Mouse (Mus musculus) left cerebral cortex, adult 8-10 months (tissue): Measurements from ENCODE around the gene Efcab3. TPM values are rescaled to one million over a fixed set of nuclear protein-coding genes. Genes with fewer than 3 reads are reported as not detected.

Source experiments
- DNase-seq, 2 experiments: peaks; one replicate each; pipeline ENCODE4 v3.0.0; 2022; ENCODE audit warnings: low spot score in 2 of 2
- total RNA-seq, 4 experiments: library from RNA; stranded (reverse); gene quantifications; 2 replicates each; pipeline ENCODE4 v1.2.4; 2022

Efcab3 gene
- total RNA-seq, 4 experiments from 2014 or later, result 0.56 to 0.70 (median 0.66) TPM

DNA sequence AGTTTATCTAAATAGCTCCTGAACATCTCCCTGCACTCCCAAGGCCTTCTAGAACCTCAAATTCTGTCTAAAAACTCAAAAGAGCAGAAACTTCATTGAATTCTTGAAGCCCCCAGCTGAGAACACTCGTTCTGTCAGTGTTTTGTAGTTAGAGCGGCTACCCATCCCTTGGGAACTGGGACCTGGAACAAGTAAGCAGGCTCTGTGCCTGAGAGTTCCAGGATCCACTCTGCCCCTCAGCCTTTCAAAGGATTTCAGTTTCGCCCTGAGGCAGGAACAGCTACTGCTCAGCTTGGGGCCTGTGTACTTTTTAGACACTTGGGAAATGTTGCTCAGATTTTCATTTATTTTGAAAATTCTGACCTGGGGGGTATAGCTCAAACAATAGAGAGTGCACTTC lies 83.2 kb downstream of the Efcab3 start, which contains the start of gene Gm10842:
Gene Gm10842 (plus strand): TSS at position 301 of the 400 bp plus-strand sequence.
- no peak for DNase-seq

DNA sequence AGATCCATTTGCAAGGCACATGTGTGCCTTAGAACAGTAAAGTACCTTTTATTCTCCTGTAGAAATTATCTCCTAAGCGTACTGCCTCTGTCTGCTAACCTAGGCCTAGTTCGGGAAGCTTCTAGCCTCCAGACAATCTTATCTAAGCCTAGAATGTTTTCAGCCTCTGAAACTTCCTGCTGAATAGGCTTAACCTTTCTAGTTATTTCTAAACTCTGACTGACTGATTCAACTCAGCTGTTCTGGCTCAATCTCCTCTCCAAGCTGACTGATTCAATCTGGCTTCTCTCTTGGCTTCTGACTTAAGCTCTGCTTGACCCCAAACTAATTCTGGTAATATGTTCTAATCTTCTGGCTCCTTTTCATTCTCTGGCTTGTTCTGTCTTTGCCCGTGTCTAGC lies 86.0 kb downstream of the Efcab3 start:
- no peak for DNase-seq

DNA sequence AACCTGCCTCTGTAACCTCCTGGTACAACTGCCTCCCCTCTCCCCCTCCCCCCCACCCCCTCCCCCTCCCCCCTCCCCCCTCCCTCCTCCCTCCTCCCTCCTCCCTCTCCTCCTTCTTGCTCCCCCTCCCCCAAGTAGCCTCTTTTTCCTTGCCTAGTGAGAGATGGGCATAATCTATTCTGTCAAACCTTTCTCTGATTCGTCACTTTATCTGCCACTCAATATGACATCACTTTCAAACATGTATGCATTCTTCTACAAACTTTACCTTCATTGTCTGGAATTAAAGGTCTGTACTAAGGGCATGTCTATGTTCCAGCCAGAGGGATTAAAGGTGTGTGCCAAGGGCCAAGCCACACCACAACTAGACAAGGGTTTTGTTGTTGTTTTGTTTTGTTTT lies 86.4 kb downstream of the Efcab3 start:
- no peak for DNase-seq

DNA sequence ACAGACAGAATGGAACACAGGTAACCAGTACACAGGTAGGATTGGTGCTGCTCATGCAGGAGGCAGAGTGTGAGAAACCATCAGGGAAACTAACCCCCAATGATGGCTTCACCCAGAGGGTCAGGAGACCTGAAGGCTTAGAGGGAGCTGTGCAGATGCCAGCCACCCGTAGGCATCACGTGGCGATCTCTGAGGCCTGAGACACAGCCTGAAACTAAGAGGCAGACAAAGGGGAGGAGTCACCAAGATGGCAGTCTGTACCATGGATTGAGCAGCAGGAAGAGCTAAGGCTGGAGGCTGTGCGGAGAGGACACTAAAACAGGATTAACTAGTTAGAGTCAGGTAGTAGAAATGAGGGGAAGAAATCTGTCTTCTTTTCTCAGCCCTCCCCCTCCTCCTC lies 87.3 kb downstream of the Efcab3 start:
- DNase-seq, result no peak

DNA sequence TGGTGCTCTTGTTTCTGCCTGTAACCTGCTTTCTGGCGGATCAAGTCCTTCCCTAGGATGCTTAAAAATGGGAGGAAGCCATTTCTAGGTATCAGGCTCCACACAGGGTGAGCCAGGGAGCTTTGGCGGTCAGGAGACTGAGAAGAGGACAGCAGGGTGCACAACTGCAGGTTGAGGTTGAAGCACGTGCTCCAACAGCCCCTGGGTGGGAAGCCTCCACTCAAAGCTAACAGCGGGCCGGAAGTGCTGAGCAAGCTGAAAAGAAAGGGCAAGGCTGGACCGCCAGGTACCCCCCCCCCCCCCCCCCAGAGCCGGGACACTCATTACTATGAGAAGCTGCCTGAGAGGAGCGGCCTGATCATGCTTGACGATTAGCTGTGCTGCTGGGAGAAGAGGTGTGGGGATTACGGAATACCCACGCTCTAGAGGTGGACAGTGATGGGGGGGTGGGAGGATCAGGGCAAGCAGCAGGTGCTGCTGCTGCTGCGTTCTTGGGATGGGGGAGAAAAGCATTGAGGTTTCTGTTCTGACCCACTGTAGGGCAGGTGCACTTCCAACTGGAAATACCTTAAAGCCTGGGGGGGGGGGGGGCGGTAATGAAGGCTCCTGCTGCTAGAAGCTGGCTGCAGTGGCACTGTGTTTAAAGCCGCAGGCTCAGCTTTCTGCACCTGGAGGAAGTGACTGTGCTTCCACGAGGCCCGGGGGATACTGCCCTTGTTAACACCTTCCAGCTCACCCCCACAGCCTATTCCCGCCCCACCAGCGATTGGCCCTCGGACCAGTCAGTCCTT lies 88.0 kb downstream of the Efcab3 start:
- DNase-seq, result no peak

DNA sequence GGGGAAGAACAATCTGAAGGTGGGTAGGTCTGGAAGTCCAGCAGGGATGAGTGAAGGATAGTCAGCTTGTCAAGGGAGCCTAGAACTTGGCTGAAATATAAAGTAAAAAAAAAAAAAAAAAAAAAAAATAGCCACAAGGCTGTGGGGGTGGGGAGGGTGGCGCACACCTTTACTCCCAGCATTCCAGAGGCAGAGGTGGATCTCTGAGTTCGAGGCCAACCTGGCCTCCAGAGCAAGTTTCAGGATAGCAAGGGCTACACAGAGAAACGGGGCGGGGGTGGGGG lies 88.6 kb downstream of the Efcab3 start:
- DNase-seq, result no peak

DNA sequence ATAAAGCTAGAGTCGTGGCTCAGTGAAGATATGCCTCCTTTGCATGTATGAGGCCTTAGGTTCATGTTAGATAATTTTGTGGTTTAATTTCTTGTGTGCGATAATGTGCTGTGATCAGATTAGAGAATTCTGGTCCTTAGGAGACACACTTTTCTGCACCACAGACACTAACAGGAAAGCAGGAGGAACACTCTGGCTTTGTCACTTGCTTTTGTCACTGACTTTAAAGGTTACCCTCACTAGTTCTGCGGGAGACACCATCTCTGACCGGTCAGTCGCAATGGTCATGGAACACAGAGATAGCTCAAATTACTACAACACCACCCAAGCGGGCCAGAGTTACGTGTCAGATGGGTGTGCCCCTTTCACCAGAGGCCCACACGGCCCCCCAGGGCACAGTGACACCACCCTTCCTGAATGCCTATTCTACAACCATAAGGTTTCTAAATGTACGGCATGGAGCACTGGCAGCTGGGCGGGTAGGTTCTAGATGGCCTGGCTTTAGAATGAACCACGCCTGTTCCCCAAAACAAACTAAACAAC lies 89.0 kb downstream of the Efcab3 start:
- no peak for DNase-seq

DNA sequence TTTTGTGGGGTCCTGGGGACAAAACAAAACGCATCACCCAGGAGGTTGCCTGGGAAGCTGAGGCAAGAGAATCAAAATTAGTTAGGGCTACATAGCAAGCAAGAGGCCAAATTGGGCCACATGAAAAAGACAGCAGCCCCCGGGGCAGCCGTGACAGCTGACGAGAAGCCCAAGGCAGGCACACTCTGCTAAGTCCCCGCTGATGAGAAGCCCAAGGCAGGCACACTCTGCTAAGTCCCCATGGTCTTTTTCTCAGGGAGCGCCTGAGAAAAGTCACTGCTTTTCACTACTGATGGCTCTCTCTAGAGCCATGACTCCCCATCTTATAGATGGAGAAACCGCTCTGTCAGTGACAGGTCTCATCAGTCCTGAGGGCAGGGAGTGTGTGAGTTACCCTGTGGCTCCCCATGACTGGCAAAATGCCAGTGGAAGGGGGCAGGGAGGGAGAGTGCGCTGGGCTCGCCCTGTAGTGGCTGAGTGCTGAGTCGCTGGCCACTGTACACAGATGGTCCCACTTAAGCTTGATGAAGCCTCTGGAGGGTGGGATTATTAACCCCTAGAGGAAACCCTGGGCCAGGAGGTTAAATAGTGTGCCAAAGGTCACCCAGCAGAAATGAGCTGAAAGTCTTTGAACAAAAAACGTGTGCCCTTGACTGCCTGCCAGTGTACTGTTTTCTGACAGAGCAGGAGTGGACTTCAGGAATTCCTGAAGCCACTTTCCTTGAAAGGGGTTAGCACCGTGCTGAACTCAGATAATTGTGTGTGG lies 89.9 kb downstream of the Efcab3 start:
- DNase-seq, result no peak

DNA sequence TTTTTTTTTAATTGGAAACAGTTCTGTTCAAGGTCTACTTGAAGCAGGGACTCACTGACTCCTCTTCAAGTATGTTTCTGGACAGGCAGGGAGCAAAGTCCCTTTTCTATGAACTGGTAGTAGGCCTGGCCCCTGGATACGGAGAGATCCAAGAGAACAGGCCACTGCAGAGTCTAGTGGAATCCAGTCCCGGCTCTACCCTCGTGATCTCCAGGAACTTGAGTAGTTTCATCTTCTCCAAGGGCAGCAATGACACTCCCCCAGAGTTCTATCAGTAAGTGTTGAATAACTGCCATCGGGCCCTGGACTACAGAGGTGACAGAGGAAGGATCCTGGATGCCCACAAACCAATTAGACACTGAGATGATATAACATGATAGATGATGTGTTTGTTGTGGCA lies 92.5 kb downstream of the Efcab3 start:
- no peak for DNase-seq

DNA sequence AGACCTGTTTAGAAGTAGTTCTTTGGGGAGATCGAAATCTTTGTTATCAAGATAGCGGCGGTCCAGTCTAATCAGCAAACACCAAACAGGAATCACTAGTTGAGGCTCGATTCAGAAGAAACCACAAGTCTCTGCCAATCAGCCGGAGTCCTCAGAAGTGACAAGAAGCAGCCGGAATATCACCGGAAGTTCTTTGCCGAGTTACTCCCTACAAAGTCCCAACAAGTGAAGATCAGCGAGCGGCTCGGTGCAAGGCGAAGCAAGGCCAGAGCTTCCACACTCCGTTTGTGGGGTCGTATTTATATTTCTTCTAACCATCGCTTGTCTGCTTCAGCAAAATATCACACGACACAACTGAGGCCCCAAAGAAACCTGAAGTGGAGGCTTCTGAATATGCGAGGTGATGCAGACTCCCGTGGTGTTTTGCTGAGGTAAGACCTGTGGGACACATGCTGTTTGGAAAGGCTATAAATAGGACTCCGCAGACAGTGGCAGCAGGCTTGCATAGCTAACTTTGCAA lies 93.4 kb downstream of the Efcab3 start:
- no peak for DNase-seq

DNA sequence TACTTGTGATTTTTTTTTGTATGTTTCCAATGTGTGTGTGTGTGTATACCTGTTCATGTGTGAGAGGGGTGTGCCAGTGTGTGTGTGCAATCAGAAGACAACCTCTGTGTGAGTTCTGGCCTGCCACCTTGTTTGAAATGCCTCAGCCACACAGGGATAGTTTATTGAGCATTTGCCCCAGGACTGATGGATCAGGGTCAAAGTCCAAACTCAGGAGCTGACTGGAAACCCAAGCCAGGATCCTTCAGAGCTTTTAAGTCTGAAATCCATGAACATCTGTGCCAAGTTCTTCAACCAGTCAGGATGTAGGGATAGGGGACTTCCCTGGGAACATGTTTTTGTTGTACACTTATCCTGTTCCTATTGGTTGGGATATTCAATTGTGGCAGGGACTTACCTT lies 94.7 kb downstream of the Efcab3 start:
- DNase-seq, result no peak

DNA sequence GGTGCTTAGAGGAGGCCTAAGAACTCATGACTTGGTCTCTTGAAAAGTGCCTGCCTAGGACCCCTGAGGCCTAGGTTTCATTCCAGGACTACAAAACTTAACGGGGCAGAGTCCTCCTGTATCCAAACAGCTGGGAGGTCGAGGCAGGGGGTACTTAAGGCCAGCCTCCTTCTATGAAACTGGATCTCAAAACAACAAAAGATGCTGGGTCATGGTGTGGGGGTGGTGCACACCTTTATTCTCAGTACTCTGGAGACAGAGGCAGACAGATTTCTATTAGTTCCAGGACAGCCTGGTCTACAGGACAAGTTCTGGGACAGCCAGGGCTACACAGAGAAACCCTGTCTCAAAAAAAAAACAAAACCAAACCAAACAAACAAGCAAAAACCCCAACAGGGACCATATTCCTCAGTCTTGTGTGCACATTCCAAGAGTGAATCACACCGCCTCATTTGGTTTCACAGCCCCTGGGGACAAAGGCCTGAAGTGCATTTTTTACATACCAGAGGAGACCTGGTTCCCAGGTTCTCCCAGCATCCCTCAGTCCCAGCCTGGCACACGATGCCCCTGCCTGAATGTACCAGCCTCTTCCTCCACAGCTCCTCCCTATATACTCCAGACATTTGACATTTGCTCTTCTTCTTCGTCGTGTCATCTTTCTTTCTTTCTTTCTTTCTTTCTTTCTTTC lies 96.4 kb downstream of the Efcab3 start:
- DNase-seq, result no peak

DNA sequence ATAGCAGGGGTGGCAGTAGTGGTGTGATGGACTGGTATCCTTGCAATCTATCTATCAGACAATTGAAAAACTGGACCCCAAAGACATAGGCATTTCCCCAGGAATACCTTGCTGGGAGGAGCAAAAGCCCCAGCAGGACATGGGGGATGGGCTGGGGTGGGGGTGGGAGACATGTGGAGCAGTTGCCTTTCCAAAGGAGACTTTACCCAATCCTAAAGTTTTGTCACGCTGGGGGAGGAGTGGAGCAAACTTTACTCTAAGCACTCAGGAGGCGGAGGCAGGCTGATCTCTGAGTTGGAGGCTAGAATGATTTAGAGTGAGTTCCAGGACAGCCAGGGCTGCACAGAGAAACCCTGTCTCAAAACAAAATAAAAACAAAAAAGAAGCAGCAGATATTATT lies 98.0 kb downstream of the Efcab3 start:
- no peak for DNase-seq

DNA sequence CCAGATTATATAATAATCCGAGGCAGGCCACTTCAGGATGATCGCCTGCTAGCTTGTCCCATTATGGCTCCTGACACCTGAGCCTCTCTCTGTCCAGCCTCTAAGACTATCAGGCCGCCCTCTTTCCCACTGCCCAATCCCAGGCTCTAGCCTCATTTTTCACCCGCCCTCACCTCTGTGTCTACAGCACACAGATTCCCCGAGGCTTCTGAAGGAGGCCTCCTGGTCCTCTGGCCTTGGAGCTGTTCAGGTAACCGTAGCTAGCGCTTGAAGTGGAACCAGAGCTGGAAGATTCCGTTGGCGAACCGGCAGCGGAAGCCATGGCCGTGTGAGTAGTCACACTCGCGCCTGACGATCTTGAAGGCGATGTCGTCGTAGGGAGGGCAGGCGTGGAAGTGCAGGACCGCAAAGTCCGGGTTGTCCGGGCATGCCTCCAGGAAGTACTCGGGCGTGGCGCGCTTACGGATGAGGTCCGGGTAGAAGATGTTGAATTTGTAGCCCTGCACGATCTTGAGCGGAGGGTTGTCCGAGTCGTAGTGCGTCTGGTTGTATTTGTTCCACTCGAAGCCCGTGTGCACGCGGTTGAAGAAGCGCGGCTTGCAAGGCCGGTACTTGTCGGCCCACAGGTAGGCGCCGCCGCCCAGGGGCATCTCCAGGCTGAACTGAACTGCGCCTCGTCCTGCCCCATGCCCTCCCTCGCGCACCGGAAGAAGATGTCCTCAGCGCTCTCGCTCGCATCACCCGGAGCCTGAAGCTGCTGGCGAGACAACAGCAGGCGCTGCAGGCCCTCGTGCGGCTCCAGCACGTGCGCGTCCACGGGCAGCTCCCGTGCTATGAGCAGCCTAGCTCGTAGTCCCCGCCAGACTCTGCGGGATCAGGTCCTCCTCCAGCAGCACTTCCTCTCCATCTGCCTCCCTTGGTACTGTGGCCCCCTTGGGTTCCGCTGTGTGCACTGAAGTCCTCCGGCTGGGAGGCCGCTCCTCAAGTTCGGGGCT lies 101.4 kb downstream of the Efcab3 start:
- DNase-seq, result no peak

DNA sequence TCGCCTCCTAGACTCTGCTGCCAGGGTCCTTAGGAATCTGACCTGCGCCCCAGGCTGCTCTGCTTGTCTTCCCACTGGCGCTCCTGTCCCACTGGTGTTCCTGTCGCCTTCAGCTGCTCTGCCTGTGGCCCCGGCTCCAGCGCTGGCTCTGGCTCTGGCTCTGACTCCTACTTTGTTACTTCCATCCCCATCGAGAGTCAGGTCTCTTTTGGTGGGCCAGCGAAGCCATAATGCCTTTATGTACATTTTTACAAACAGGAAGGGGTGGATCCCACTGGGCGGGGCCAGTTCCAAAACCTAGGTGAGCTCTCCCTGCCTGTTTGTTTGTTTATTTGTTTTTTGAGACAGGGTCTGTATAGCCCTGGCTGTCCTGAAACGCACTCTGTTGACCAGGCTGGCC lies 103.4 kb downstream of the Efcab3 start:
- DNase-seq, result no peak

Other genes starting within 250 kb of the Efcab3 start
- 10 to 100 TPM; 16.1 to 20.9 (median 18.3) TPM for gene Mettl2, start 62.8 kb downstream of the Efcab3 start, total RNA-seq
- not detected for gene Gm10842, start 83.3 kb downstream of the Efcab3 start, total RNA-seq
- gene Tlk2, start 115.2 kb downstream of the Efcab3 start, total RNA-seq, result 10 to 100 TPM; 50.9 to 60.5 (median 59.1) TPM
- 10 to 100 TPM in 1 of 4 experiments, 1 to 10 TPM in 3; 8.1 to 13.8 (median 9.4) TPM for gene Mrc2, start 229.1 kb downstream of the Efcab3 start, total RNA-seq